Mouse (Mus musculus) limb, embryonic 11.5 days (tissue): ENCODE measurements around the gene Tmem115. TPM values are rescaled to one million over a fixed set of nuclear protein-coding genes. Genes with fewer than 3 reads are reported as not detected.

Experiments used
- ATAC-seq: fragments of 200-750 bp; cut with Nextera tagmentation; 2 replicates; pipeline ENCODE4 v1.8.0; 2017; ENCODE audit warnings: low read depth; ENCODE audit not compliant: insufficient number of reproducible peaks, low FRiP score, low TSS enrichment
- DNase-seq: peaks from one replicate; pipeline ENCODE4 v3.0.0-alpha.2; 2015; ENCODE audit warnings: low spot score
- H3K27ac ChIP-seq: fragments of 300-500 bp; sonication (generic); replicated peaks from 2 replicates; pipeline ENCODE4 v1.5.1; 2014; ENCODE audit warnings: low read depth, mild to moderate bottlenecking, low read length
- H3K27me3 ChIP-seq: fragments of 300-500 bp; sonication (generic); 2 replicates; pipeline ENCODE4 v1.6.1; 2014; ENCODE audit warnings: mild to moderate bottlenecking, low read length, mixed read lengths; ENCODE audit not compliant: control insufficient read depth, insufficient read depth
- H3K36me3 ChIP-seq: fragments of 300-500 bp; sonication (generic); 2 replicates; pipeline ENCODE4 v1.6.1; 2014; ENCODE audit warnings: mild to moderate bottlenecking, low read length, moderate library complexity, mixed read lengths; ENCODE audit not compliant: control insufficient read depth, insufficient read depth
- H3K4me1 ChIP-seq: fragments of 300-500 bp; sonication (generic); 2 replicates; pipeline ENCODE4 v1.6.1; 2014; ENCODE audit warnings: low read length, mixed read lengths; ENCODE audit not compliant: control insufficient read depth, insufficient read depth
- H3K4me2 ChIP-seq: fragments of 300-500 bp; sonication (generic); 2 replicates; pipeline ENCODE4 v1.6.1; 2014; ENCODE audit warnings: low read depth, mild to moderate bottlenecking, moderate library complexity; ENCODE audit not compliant: severe bottlenecking
- H3K4me3 ChIP-seq: fragments of 300-500 bp; sonication (generic); 2 replicates; pipeline ENCODE4 v1.5.1; 2014; ENCODE audit warnings: low read depth, low read length
- H3K9ac ChIP-seq: fragments of 300-500 bp; sonication (generic); 2 replicates; pipeline ENCODE4 v1.6.1; 2014; ENCODE audit warnings: mild to moderate bottlenecking, low read length
- H3K9me3 ChIP-seq: fragments of 300-500 bp; sonication (generic); 2 replicates; pipeline ENCODE4 v1.6.1; 2016; ENCODE audit warnings: low read length; ENCODE audit not compliant: control insufficient read depth
- WGBS: fragments of 180-500 bp; shearing (Covaris S2); extraction: QIAGEN DNeasy Blood & Tissue Kit; methylation state at CpG from one replicate; pipeline ENCODE4 v1.1.7; 2014; 5-methylcytosine and 5-hydroxymethylcytosine counted together
- polyA plus RNA-seq: library from polyadenylated mRNA; unstranded; fragments of >200 nt; fragmentation: Nextera tagmentation; extraction: Ambion mirVana; gene quantifications from 2 replicates; pipeline ENCODE4 v1.2.1, GENCODE M21; 2014

Tmem115 gene
- polyA plus RNA-seq, 1 experiment from 2014 or later, result 42.8 TPM

DNA sequence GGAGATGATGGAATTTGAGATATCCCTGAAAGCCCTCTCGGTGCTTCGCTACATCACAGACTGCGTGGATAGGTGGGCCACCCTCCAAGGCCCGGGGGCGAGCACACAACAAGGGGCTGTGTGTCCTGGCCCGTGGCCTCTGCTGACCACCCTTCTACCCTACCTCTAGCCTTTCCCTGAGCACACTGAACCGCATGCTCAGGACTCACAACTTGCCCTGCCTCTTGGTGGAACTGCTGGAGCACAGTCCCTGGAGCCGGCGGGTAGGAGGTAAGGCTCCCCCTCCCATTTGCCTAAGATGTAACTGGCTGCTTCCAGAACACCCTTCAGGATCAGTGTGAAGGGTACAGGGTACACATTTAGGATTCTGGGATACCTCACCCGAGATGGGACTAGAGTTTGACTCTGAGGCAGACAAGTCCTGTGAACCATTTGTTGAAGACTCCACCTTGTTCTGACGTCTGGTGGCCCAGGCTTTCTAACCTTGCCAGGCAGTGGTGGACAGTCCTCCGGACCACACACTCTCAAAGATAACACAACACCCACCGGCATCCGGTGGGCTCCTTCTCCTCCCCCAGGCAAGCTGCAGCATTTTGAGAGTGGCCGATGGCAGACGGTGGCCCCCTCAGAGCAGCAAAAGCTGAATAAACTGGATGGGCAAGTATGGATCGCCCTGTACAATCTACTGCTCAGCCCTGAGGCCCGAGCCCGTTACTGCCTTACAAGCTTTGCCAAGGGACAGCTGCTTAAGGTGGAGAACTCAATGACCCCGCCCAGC is 15.7 kb downstream of the Tmem115 start:
- DNase-seq, result no peak
- peaks cover 45% of the 10 kb centered on the region for H3K4me1 ChIP-seq

GRCm38 (mm10) chr9:107550491-107551116 is 16.9 kb downstream of the Tmem115 start:
- H3K4me2 ChIP-seq, result peak overlapping the region; percentile 96
- H3K4me3 ChIP-seq, result peak overlapping the region; percentile 52
- 28% methylated on average over 23 of the region's 23 CpGs for WGBS
- no peaks in the 10 kb centered on the region for H3K36me3 ChIP-seq
- no peak overlapping the region; the same call in 1 of the 2 replicates for H3K27ac ChIP-seq
- H3K27me3 ChIP-seq, result no peaks in the 10 kb centered on the region
- no peaks in the 10 kb centered on the region for H3K9me3 ChIP-seq
- DNase-seq (no peak), ATAC-seq (no peak)
- H3K9ac ChIP-seq, result peak overlapping the region; percentile 79; the same call in 1 of the 2 replicates
- peaks cover 47% of the 10 kb centered on the region for H3K4me1 ChIP-seq

More for the DNA sequence above, 15.7 kb downstream of the Tmem115 start:
- ATAC-seq, result no peak
- 78% methylated on average over 20 of the region's 20 CpGs for WGBS
- Histone ChIP-seq H3K36me3 (peaks cover 2% of the 10 kb centered on the region; the same call in 1 of the 2 replicates), H3K9ac (no peak overlapping the region), H3K9me3 (no peaks in the 10 kb centered on the region), H3K4me3 (no peak overlapping the region), H3K27ac (no peak overlapping the region), H3K27me3 (no peaks in the 10 kb centered on the region), H3K4me2 (no peak overlapping the region; the same call in 1 of the 2 replicates)

DNA sequence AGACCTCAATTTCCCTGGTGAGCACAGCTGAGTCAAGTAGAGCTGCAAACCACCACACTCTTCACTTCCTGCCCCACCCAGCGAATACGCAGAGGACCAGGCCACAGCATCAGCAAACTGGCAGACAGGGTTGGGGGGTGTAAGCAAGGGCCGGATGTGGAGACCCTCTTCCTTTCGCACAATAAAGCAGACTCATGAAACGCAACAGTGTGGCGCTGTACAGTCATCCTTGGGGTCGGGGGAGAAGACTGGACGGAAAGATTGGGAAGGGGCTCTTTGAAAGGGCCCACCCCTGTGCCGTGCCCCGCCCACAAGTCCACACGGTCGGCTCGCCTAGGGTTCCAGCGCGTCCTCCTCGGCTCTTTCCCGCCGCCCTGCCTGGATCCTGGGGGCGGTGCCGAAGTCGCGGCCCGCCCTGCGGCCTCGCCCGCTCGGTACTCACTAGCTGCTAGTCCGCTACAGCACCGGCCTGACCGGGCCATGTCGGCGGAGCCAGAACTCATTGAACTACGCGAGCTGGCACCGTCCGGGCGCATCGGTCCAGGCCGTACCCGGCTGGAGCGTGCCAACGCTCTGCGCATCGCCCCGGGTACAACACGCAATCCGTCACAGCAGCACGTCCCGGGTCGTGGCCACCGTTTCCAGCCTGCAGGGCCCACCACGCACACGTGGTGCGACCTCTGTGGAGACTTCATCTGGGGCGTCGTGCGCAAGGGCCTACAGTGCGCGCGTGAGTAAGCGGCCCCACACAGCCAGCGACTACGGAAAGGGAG is 17.6 kb downstream of the Tmem115 start, which contains the start of gene Rassf1:
Rassf1 (plus strand) TSS at position 439 of the 773 bp plus-strand sequence.
- DNase-seq (peak; percentile 80), ATAC-seq (peak; percentile 14; the same call in 1 of the 2 replicates)
- H3K27me3 ChIP-seq, result no peaks in the 10 kb centered on the region
- H3K36me3 ChIP-seq, result no peaks in the 10 kb centered on the region
- peak within 1 kb of the TSS; percentile 79 for H3K9ac ChIP-seq
- H3K9me3 ChIP-seq, result no peaks in the 10 kb centered on the region
- peak within 1 kb of the TSS; percentile 52 for H3K4me3 ChIP-seq
- H3K4me2 ChIP-seq, result peak within 1 kb of the TSS; percentile 96
- H3K4me1 ChIP-seq, result peaks cover 50% of the 10 kb centered on the region
- H3K27ac ChIP-seq, result peak within 1 kb of the TSS; percentile 47
- WGBS, result under 1% methylated on average over 56 of the region's 63 CpGs

GRCm38 (mm10) chr9:107551890-107552355 is 18.2 kb downstream of the Tmem115 start:
- Histone ChIP-seq H3K4me1 (peaks cover 49% of the 10 kb centered on the region), H3K36me3 (no peaks in the 10 kb centered on the region; the same call in 1 of the 2 replicates), H3K27ac (peak overlapping the region; percentile 47), H3K9me3 (no peaks in the 10 kb centered on the region), H3K27me3 (no peaks in the 10 kb centered on the region), H3K4me3 (peak overlapping the region; percentile 52), H3K9ac (peak overlapping the region; percentile 79), H3K4me2 (peak overlapping the region; percentile 96)
- ATAC-seq, result no peak
- WGBS, result 6% methylated on average over 8 of the region's 8 CpGs
- DNase-seq, result no peak

GRCm38 (mm10) chr9:107552690-107553393 is 19.1 kb downstream of the Tmem115 start:
- no peak overlapping the region; the same call in none of the 2 replicates for H3K27ac ChIP-seq
- no peaks in the 10 kb centered on the region for H3K27me3 ChIP-seq
- ATAC-seq (no peak), DNase-seq (no peak)
- H3K4me1 ChIP-seq, result peaks cover 45% of the 10 kb centered on the region
- H3K36me3 ChIP-seq, result peaks cover 7% of the 10 kb centered on the region; the same call in 1 of the 2 replicates
- peak overlapping the region; percentile 96 for H3K4me2 ChIP-seq
- H3K4me3 ChIP-seq, result no peak overlapping the region
- no peak overlapping the region; the same call in 1 of the 2 replicates for H3K9ac ChIP-seq
- WGBS, result 76% methylated on average over 5 of the region's 5 CpGs
- no peaks in the 10 kb centered on the region for H3K9me3 ChIP-seq

DNA sequence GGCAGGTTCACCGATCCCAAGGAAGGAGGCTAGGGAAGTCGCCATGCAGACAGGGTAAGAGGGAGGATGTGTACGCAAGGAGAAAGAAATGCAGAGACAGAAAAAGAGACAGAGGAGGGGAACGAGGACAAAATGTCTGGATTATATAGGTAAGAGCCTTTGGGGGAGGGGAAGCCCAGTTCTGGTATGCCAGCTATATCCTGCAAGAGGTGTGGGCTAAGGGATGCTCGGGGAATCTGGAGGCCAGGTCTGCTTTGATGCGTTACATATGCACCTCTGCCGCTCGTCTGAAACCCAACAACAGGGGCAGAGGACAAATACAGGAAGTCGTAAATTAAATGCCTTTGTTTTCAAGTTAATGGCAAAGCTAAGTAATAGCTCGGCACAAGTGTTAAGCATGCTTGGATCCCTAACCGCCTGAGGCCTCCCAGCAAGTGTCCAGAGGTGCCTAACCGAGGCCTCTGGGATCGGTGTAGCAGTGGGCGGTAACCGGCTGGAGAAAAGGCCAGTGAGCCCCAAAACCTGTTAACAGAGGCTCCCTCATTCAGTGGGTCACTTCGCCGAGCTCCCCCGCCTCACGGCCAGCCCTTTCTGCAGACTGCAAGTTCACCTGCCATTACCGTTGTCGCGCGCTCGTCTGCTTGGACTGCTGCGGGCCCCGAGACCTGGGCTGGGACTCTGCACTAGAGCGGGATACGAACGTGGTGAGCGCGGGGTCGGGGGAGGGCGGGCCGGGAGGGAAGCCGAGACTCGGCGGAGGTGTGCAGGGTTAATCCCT is 20.0 kb downstream of the Tmem115 start:
- no peak for DNase-seq
- H3K27ac ChIP-seq, result peak overlapping the region; percentile 87
- H3K9me3 ChIP-seq, result no peaks in the 10 kb centered on the region
- WGBS, result 4% methylated on average over 37 of the region's 37 CpGs
- H3K4me1 ChIP-seq, result peaks cover 45% of the 10 kb centered on the region
- H3K9ac ChIP-seq, result peak overlapping the region; percentile 49
- peak; percentile 49 for ATAC-seq
- no peaks in the 10 kb centered on the region for H3K27me3 ChIP-seq
- peak overlapping the region; percentile 78 for H3K4me3 ChIP-seq
- peaks cover 13% of the 10 kb centered on the region for H3K36me3 ChIP-seq
- peak overlapping the region; percentile 84 for H3K4me2 ChIP-seq

DNA sequence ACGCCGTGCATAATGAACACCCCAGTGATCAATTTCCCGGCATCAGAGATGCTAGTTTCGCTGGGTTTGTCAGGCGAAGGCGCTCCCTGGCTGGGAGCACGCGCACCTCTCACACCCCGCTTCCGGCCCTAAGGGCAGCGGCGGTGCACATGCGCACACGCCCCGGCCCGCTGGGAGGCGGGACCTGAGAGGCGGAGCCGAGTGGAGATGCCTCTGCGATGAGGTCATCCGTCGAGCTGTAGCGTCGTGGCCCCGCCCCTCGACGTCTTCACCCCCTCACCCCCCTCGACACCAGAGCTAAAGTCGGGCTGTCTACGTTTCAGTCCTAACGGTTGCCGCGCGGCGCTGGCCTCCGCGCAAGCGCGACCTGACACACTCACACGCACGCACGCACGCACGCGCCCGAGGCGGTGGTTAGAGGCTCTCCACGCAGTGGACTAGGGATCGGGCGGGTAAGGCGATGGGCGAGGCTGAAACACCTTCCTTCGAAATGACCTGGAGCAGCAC is 20.6 kb downstream of the Tmem115 start:
- Histone ChIP-seq H3K36me3 (peaks cover 17% of the 10 kb centered on the region), H3K9ac (peak overlapping the region; percentile 79), H3K9me3 (no peaks in the 10 kb centered on the region), H3K27ac (peak overlapping the region; percentile 91), H3K4me2 (peak overlapping the region; percentile 84), H3K4me3 (peak overlapping the region; percentile 78), H3K27me3 (no peaks in the 10 kb centered on the region), H3K4me1 (peaks cover 45% of the 10 kb centered on the region)
- WGBS, result under 1% methylated on average over 53 of the region's 53 CpGs
- ATAC-seq (peak; percentile 87), DNase-seq (peak; percentile 95)
